Mouse (Mus musculus) forebrain, embryonic 11.5 days (tissue): ENCODE results near the gene Fxyd3. TPM values are rescaled to one million over a fixed set of nuclear protein-coding genes. Genes with fewer than 3 reads are reported as not detected.

Source experiments
- ATAC-seq: fragments of 200-750 bp; cut with Nextera tagmentation; replicated peaks from 2 replicates; pipeline ENCODE4 v1.8.0; 2017; ENCODE audit warnings: moderate TSS enrichment; ENCODE audit not compliant: low FRiP score
- DNase-seq: peaks from one replicate; pipeline ENCODE4 v3.0.0-alpha.2; 2017; ENCODE audit warnings: low spot score
- H3K27ac ChIP-seq: fragments of 300-500 bp; sonication (generic); 2 replicates; pipeline ENCODE4 v1.5.1; 2014; ENCODE audit warnings: low read depth, low read length
- H3K27me3 ChIP-seq: fragments of 300-500 bp; sonication (generic); 2 replicates; pipeline ENCODE4 v1.6.1; 2014; ENCODE audit warnings: mild to moderate bottlenecking, low read length, mixed read lengths; ENCODE audit not compliant: control insufficient read depth, insufficient read depth
- H3K36me3 ChIP-seq: fragments of 300-500 bp; sonication (generic); 2 replicates; pipeline ENCODE4 v1.6.1; 2014; ENCODE audit warnings: mild to moderate bottlenecking, low read length, moderate library complexity, mixed read lengths; ENCODE audit not compliant: control insufficient read depth, insufficient read depth
- H3K4me1 ChIP-seq: fragments of 300-500 bp; sonication (generic); replicated peaks from 2 replicates; pipeline ENCODE4 v1.6.1; 2014; ENCODE audit warnings: low read length, mixed read lengths; ENCODE audit not compliant: control insufficient read depth, insufficient read depth
- H3K4me2 ChIP-seq: fragments of 300-500 bp; sonication (generic); 2 replicates; pipeline ENCODE4 v1.6.1; 2014; ENCODE audit warnings: low read depth, mild to moderate bottlenecking, low read length, moderate library complexity, mixed read lengths; ENCODE audit not compliant: severe bottlenecking
- H3K4me3 ChIP-seq: fragments of 300-500 bp; sonication (generic); 2 replicates; pipeline ENCODE4 v1.5.1; 2014; ENCODE audit warnings: low read depth, low read length
- H3K9ac ChIP-seq: fragments of 300-500 bp; sonication (generic); 2 replicates; pipeline ENCODE4 v1.6.1; 2014; ENCODE audit warnings: low read length
- H3K9me3 ChIP-seq: fragments of 300-500 bp; sonication (generic); 2 replicates; pipeline ENCODE4 v1.6.1; 2016; ENCODE audit warnings: low read length, mixed read lengths; ENCODE audit not compliant: control insufficient read depth
- WGBS: fragments of 180-500 bp; shearing (Covaris S2); extraction: QIAGEN DNeasy Blood & Tissue Kit; methylation state at CpG from one replicate; pipeline ENCODE4 v1.1.7; 2014; 5-methylcytosine and 5-hydroxymethylcytosine counted together
- polyA plus RNA-seq: library from polyadenylated mRNA; unstranded; fragments of >200 nt; fragmentation: Nextera tagmentation; extraction: Ambion mirVana; gene quantifications from 2 replicates; pipeline ENCODE4 v1.2.1, GENCODE M21; 2014

Fxyd3 gene
- polyA plus RNA-seq, 1 experiment from 2014 or later = 2.0 TPM

DNA sequence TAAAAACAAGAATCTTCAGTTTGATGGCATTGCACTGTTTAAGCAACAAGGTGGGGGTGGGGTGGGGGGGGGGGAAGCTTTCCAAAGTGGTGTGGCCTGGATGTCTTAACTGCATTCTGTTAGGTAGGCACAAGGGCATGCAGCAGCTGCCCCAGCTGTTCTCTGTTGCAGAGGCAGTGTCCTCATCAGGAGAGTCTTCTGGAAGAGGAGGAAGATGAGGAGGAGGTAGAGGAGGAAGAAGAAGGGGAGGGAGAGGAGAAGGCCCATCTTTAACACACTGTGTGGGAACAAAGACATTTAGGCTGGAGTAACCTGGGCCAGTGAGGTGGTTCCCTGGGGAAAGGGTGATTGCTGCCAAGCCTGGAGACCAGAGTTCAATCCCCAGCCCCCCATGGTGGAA lies 5.6 kb upstream of the Fxyd3 start:
- H3K9me3 ChIP-seq = no peaks in the 10 kb centered on the region
- H3K4me3 ChIP-seq = no peak overlapping the region
- H3K9ac ChIP-seq = no peak overlapping the region
- DNase-seq = no peak
- H3K4me1 ChIP-seq = 0 out of 2 replicates have a peak, but pooled peaks cover 3% of the 10 kb centered on the region
- no peaks in the 10 kb centered on the region for H3K36me3 ChIP-seq
- ATAC-seq = no peak
- no peaks in the 10 kb centered on the region for H3K27me3 ChIP-seq
- no peak overlapping the region for H3K27ac ChIP-seq
- H3K4me2 ChIP-seq = no peak overlapping the region

DNA sequence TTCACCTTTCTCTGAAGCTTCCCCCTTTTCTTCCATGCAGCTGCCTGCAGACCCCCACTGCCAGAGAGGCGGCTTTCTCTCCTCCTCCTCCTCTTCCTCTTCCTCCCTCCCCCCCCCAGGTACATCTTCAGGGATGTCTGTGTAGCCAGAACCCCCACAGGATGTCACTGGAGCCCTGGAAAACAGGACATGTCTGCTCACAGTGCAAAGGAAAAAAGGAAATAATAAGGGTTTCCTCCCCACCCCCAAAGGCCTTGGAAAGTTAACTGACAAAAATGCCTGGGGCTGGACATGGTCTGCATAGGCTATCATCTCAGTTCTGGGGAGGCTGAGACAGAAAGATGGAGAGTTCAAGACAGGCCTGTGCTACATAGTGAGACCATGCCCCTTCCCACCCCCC lies 4.6 kb upstream of the Fxyd3 start:
- DNase-seq (no peak), ATAC-seq (no peak)
- Histone ChIP-seq H3K9me3 (no peaks in the 10 kb centered on the region), H3K36me3 (no peaks in the 10 kb centered on the region), H3K9ac (no peak overlapping the region), H3K4me2 (no peak overlapping the region), H3K4me3 (no peak overlapping the region), H3K27me3 (no peaks in the 10 kb centered on the region), H3K27ac (no peak overlapping the region), H3K4me1 (0 out of 2 replicates have a peak, but pooled peaks cover 3% of the 10 kb centered on the region)
- WGBS = 38% methylated on average over 1 of the region's 1 CpGs

DNA sequence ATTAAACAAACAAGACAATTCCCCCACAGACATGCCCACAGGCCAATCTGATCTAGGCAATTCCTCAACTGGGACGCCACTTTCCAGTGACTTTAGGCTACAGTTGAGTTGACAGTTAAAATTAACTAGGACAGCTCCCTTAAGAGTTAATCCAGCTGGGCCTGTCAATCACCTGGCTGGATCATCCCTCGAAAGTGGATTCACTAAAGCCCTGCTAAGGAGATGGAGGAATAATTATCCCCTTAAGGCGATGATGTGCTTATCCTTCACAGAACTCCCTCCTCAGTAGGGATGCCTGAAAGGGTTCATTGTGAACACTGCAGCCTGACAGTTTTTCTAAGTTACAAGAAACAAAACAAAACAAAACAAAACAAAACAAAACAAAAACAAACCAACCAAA lies 4.1 kb upstream of the Fxyd3 start:
- Histone ChIP-seq H3K36me3 (no peaks in the 10 kb centered on the region), H3K9ac (no peak overlapping the region), H3K9me3 (no peaks in the 10 kb centered on the region), H3K4me2 (no peak overlapping the region), H3K4me1 (0 out of 2 replicates have a peak, but pooled peaks cover 3% of the 10 kb centered on the region), H3K27me3 (no peaks in the 10 kb centered on the region), H3K4me3 (no peak overlapping the region), H3K27ac (no peak overlapping the region)
- DNase-seq = no peak
- no peak for ATAC-seq
- WGBS = 45% methylated on average over 3 of the region's 3 CpGs

DNA sequence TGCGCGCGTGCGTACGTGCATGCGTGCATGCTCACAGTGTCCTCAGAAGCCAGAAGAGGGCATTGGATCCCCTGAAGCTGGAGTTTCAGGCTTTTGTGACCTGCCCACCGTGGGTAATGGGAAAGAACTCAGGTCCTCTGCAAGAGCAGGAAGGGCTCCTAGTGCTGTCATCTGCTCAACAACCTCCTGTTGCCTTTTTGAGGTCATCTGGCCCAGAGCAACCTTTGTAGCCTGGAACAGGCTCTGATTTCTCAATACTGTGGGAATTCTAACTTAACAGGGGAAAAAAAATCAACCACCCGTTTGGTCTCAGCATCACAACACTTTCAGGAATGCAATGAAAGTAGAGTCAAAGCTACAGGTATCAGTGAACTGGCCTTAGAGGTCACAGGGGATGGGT lies 3.2 kb upstream of the Fxyd3 start:
- no peaks in the 10 kb centered on the region for H3K27me3 ChIP-seq
- no peak overlapping the region for H3K27ac ChIP-seq
- H3K4me2 ChIP-seq = no peak overlapping the region
- H3K4me1 ChIP-seq = no peaks in the 10 kb centered on the region
- no peaks in the 10 kb centered on the region for H3K9me3 ChIP-seq
- ATAC-seq (no peak), DNase-seq (no peak)
- H3K36me3 ChIP-seq = no peaks in the 10 kb centered on the region
- H3K4me3 ChIP-seq = no peak overlapping the region
- no peak overlapping the region for H3K9ac ChIP-seq
- 87% methylated on average over 8 of the region's 8 CpGs for WGBS

DNA sequence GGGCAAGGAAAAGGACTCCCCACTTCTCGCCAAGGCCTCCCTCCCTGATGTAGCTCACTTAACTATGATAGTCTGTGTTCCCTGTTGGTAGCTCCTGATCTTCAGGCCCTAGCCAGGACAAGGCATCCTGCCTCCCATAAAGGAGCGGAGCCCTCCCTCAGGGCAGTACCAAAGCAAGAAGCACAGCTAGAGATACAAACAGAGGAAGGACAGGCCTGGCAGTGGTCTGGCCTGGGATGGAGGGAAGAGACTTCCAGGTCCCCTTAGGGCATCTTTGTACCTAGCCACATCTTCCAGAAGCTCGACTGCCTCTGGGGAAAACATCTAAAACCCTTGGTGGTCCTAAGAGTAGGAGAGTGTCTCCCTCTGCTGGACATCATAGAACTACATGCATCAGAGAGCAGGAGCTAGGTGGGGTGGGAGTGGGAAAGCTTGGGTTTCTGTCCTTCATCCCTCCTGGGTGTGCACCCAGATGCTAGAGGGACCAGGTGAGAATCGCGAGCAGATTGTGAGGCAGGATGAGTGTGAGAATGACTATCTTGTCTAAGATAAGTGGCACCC lies 1.5 kb upstream of the Fxyd3 start:
- Histone ChIP-seq H3K4me1 (no peaks in the 10 kb centered on the region), H3K27me3 (no peaks in the 10 kb centered on the region), H3K9me3 (no peaks in the 10 kb centered on the region), H3K36me3 (no peaks in the 10 kb centered on the region), H3K4me2 (no peak overlapping the region), H3K27ac (no peak overlapping the region), H3K9ac (no peak overlapping the region), H3K4me3 (no peak overlapping the region)
- WGBS = 44% methylated on average over 5 of the region's 5 CpGs
- ATAC-seq (peak; percentile 39; the same call in 1 of the 2 replicates), DNase-seq (no peak)

DNA sequence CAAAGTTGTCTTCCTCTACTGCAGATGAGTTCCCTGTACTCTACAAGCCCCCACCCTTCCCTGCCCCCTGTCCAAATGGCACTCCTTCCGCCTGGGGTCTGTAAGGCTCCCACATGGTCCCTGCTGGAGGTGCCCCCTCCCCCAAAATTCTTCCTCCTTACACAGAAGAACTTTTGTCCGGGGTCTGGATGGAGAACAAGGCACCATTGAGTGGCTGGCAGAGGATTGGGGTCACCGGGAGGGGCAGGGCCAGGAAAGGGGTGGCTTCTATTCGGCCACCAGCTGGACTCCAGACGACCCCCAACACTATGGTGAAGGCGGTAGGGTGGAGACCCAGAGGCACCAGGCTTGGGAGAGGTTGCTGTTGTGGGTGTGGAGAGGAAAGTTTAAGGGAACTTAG lies 966 bp upstream of the Fxyd3 start:
- H3K9me3 ChIP-seq = no peaks in the 10 kb centered on the region
- no peak overlapping the region for H3K4me3 ChIP-seq
- no peaks in the 10 kb centered on the region for H3K36me3 ChIP-seq
- H3K27ac ChIP-seq = no peak overlapping the region
- no peak overlapping the region for H3K4me2 ChIP-seq
- 55% methylated on average over 6 of the region's 6 CpGs for WGBS
- H3K4me1 ChIP-seq = no peaks in the 10 kb centered on the region
- no peak overlapping the region for H3K9ac ChIP-seq
- no peak for ATAC-seq
- no peaks in the 10 kb centered on the region for H3K27me3 ChIP-seq
- no peak for DNase-seq

DNA sequence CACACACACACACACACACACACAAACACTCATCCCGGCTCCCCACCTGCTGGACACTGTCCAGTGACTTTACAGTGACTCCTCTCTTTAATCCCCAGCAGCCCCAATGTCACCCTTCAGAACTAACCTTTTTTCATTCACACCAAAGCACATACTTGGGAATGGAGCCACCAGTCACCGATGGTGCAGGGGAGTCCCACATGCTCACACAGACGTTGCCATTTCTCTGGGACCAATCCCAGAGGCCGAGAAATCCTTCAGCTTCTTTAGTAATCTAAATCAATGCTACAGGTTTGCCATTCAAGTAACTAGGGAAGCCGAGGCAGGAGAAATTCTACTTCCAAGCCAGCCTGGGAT lies 1.8 kb downstream of the Fxyd3 start:
- Histone ChIP-seq H3K4me3 (no peak overlapping the region), H3K4me1 (no peaks in the 10 kb centered on the region), H3K9me3 (no peaks in the 10 kb centered on the region), H3K4me2 (no peak overlapping the region), H3K27me3 (no peaks in the 10 kb centered on the region), H3K27ac (no peak overlapping the region), H3K36me3 (no peaks in the 10 kb centered on the region), H3K9ac (no peak overlapping the region)
- ATAC-seq (no peak), DNase-seq (no peak)
- 77% methylated on average over 5 of the region's 5 CpGs for WGBS

DNA sequence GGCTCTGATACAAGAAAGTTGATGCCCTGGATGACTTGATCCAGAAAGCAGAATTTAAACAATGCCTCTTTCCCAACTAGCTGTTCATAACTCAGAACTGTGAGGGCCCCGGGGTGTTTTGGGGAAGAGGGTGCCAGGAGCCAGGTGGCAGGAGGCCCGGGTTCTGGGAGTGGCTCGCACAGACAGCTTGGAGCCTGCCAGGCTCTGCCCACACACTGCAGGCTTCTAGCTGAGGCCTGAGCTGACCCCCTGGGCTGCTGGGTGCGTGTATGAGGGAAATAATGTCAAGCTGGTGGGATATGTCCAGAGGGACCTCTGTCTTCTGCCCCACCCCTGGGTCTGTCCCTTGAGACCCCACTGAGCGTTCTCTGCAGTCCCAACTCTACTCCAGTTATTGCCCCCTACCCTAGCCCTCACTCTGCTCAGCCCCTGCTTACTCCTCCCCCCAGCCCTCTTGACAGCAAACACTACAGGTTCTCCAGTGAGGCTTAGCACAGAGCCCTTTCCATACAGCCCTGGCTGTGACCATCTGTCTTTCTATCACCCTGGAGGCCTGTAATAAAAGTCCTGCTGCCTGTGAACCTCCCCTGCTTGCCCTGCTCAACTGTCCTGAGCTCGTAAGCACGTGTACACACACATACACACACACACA lies 2.3 kb downstream of the Fxyd3 start:
- Histone ChIP-seq H3K36me3 (no peaks in the 10 kb centered on the region), H3K4me2 (no peak overlapping the region), H3K4me1 (no peaks in the 10 kb centered on the region), H3K27ac (no peak overlapping the region), H3K27me3 (no peaks in the 10 kb centered on the region), H3K4me3 (no peak overlapping the region), H3K9ac (no peak overlapping the region), H3K9me3 (no peaks in the 10 kb centered on the region)
- ATAC-seq (no peak; the same call in 1 of the 2 replicates), DNase-seq (no peak)
- WGBS = 68% methylated on average over 7 of the region's 7 CpGs

DNA sequence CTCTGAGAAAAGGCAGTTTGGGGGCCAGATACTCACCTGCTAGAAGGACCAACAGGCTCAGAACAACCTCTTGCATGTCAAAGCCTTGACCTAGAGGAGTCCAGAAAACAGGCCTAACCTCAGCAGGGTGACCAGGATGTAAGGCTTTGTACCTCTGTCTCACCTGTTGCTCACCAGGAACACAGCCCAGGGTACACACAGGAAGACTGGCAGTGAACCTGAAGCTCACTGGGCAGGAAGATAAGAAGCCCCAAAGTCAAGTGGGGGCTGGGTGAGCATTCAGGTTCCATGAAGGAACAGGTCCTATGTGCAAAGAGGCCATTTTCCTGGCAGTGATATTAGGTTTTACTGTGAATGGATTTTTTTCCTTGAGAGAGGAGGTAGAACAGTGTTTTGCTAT lies 3.0 kb downstream of the Fxyd3 start:
- ATAC-seq = no peak
- Histone ChIP-seq H3K27ac (no peak overlapping the region), H3K27me3 (no peaks in the 10 kb centered on the region)

More for the DNA sequence above, 3.0 kb downstream of the Fxyd3 start:
- DNase-seq = no peak
- H3K9me3 ChIP-seq = no peaks in the 10 kb centered on the region
- H3K4me3 ChIP-seq = no peak overlapping the region
- no peaks in the 10 kb centered on the region for H3K36me3 ChIP-seq
- no peaks in the 10 kb centered on the region for H3K4me1 ChIP-seq
- no peak overlapping the region for H3K9ac ChIP-seq
- no peak overlapping the region for H3K4me2 ChIP-seq
